Mouse (Mus musculus): Measurements from ENCODE around the gene Ackr3.

Ackr3 gene

DNA sequence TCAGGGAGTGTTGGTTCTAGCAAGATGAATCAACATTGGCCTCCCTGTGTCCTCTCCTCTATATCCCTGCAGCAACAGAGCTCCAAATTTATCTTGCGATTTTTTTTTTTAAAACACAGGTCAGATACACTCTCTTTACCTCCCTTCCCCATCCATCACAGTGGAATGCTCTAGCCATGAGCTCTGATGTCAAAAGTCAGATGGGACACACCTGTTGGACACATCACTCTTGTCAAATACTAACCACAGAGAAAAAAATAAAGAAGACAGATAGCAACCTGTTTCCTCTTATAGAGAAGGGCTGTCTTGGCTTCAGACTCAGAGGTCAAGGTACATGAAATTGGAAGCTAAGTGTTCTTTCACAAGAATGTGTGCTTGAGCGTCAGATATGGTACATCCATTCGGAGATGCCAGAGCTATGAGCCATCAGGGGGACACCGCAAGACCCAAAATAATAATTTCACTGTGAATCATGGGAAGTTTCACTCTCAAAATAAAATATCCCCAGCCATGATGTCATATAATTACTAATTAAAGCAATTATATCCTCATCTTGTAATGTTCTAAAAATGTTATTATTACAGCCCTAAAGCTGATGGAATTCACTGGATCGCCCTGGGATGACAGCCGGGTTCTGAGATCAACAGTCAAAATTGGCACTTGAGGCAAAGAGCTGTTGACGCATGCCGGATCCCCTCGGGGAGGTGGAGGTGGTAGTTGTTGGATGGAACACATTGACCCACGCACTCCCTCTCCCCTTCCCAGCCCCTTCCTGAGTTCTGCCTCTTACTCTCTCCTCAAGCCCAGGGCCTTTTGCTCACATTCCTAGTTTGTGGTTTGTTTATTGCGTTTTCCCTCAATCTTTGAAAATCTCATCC, 57.2 kb downstream of the Ackr3 start:
- DNase-seq (ENCODE audit: low spot score), result no peak

DNA sequence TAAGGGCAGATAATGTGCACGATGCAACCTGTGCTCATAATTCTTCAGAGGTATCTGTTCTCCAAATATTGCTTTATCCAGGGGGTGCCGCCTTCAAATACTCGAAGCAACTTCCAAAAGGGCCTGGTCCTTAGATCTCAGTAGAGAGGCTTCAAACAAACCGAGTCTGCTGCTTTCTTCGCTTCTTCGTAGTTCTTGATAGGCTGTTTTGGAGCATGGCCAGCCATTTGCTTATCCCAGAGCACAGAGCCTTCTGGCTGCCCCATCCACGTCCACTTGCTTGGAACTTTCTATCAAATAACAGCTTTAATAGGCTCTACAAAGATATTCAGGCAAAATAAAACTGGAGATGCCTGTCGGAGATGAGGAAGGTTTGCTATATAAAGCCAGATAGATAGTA, 58.6 kb downstream of the Ackr3 start:
- DNase-seq (ENCODE audit: low spot score), result no peak
